In genomic region chr9:71614643-71615042, GRCm38 (mm10) we compare ENCODE assay signal across 8 mouse cellular contexts. TPM values are rescaled to one million over a fixed set of nuclear protein-coding genes. Genes with fewer than 3 reads are reported as not detected.
DNase-seq lines count a peak whose midpoint lies in the region; ATAC-seq and TF ChIP-seq lines count a peak whose summit lies in the region.

No protein-coding gene starts in this region.

- H3K36me3 ChIP-seq in heart, embryonic 11.5 days (ENCODE audit: control insufficient read depth, insufficient read depth, low read length), result no peaks in the 10 kb centered on the region
- H3K36me3 ChIP-seq in limb, embryonic 11.5 days (ENCODE audit: control insufficient read depth, insufficient read depth, low read length), result no peaks in the 10 kb centered on the region
- no peaks in the 10 kb centered on the region for H3K36me3 ChIP-seq in forebrain, embryonic 14.5 days (ENCODE audit: control insufficient read depth, insufficient read depth, low read length)

- no peak overlapping the region for H3K4me2 ChIP-seq in heart, embryonic 11.5 days
- H3K4me2 ChIP-seq in limb, embryonic 11.5 days (ENCODE audit: low read depth, severe bottlenecking), result no peak overlapping the region
- H3K4me2 ChIP-seq in forebrain, embryonic 14.5 days (ENCODE audit: low read length), result no peak overlapping the region

- no peaks in the 10 kb centered on the region for H3K9me3 ChIP-seq in heart, embryonic 11.5 days (replicated peaks; ENCODE audit: control insufficient read depth, low read length)
- no peaks in the 10 kb centered on the region for H3K9me3 ChIP-seq in limb, embryonic 11.5 days (ENCODE audit: control insufficient read depth, low read length)
- no peaks in the 10 kb centered on the region for H3K9me3 ChIP-seq in forebrain, embryonic 14.5 days (replicated peaks; ENCODE audit: control insufficient read depth, low read length)

- TF ChIP-seq POLR2A in brain, embryonic 14.5 days (IDR thresholded peaks at IDR 0.05; ENCODE audit: borderline replicate concordance, extremely low read depth, insufficient read depth, insufficient read length, poor library complexity, severe bottlenecking), result no peak

- peak; percentile 63; the same call in 1 of the 2 replicates for TF ChIP-seq CTCF in brain, embryonic 14.5 days (IDR thresholded peaks at IDR 0.05; ENCODE audit: borderline replicate concordance, extremely low read depth, insufficient read depth, insufficient read length)

- H3K27me3 ChIP-seq in heart, embryonic 11.5 days (ENCODE audit: control insufficient read depth, insufficient read depth, low read length), result no peaks in the 10 kb centered on the region
- no peaks in the 10 kb centered on the region for H3K27me3 ChIP-seq in limb, embryonic 11.5 days (ENCODE audit: control insufficient read depth, insufficient read depth, low read length)
- H3K27me3 ChIP-seq in forebrain, embryonic 14.5 days (replicated peaks; ENCODE audit: control insufficient read depth, insufficient read depth, low read length), result no peaks in the 10 kb centered on the region

- H3K27ac ChIP-seq in heart, embryonic 11.5 days (ENCODE audit: low read depth, low read length), result no peak overlapping the region
- H3K27ac ChIP-seq in limb, embryonic 11.5 days (replicated peaks; ENCODE audit: low read depth, low read length), result no peak overlapping the region
- H3K27ac ChIP-seq in forebrain, embryonic 14.5 days (ENCODE audit: low read depth, low read length), result no peak overlapping the region

- DNase-seq in heart, postnatal 10 days, result peak; percentile 58 to 81
- DNase-seq in right cerebral cortex, postnatal 4 days, result peak; percentile 67
- DNase-seq in right cerebral cortex, postnatal 25 days, result no peak
- DNase-seq in brain, embryonic 14.5 days (ENCODE audit: low read depth), result no peak
- DNase-seq in limb, embryonic 11.5 days (ENCODE audit: low spot score), result peak; percentile 73
- DNase-seq in thymus, postnatal 14 days, result peak; percentile 68
- no peak for DNase-seq in forebrain, embryonic 14.5 days (ENCODE audit: low spot score)

- H3K4me1 ChIP-seq in heart, embryonic 11.5 days (ENCODE audit: control insufficient read depth, insufficient read depth, low read length), result peaks cover 1% of the 10 kb centered on the region; the same call in 1 of the 2 replicates
- H3K4me1 ChIP-seq in limb, embryonic 11.5 days (ENCODE audit: control insufficient read depth, insufficient read depth, low read length), result 0 out of 2 replicates have a peak, but pooled peaks cover under 1% of the 10 kb centered on the region
- no peaks in the 10 kb centered on the region for H3K4me1 ChIP-seq in forebrain, embryonic 14.5 days (ENCODE audit: control insufficient read depth, insufficient read depth, low read length)

- no peak for ATAC-seq in heart, embryonic 11.5 days (replicated peaks; ENCODE audit: insufficient number of reproducible peaks, low FRiP score, low TSS enrichment)
- ATAC-seq in limb, embryonic 11.5 days (ENCODE audit: insufficient number of reproducible peaks, low FRiP score, low TSS enrichment, low read depth), result no peak
- ATAC-seq in forebrain, embryonic 14.5 days, result no peak

- H3K9ac ChIP-seq in heart, embryonic 11.5 days (ENCODE audit: low read depth, low read length), result no peak overlapping the region
- H3K9ac ChIP-seq in limb, embryonic 11.5 days (ENCODE audit: low read length), result no peak overlapping the region
- H3K9ac ChIP-seq in forebrain, embryonic 14.5 days (ENCODE audit: low read length), result no peak overlapping the region

- WGBS in heart, embryonic 11.5 days (ENCODE audit: insufficient replicate concordance), result 21% methylated on average over 2 of the region's 2 CpGs
- WGBS in limb, embryonic 11.5 days, result 28% methylated on average over 2 of the region's 2 CpGs
- 29% methylated on average over 2 of the region's 2 CpGs for WGBS in forebrain, embryonic 14.5 days

- H3K4me3 ChIP-seq in heart, embryonic 11.5 days (ENCODE audit: low read depth, low read length), result no peak overlapping the region
- no peak overlapping the region for H3K4me3 ChIP-seq in limb, embryonic 11.5 days (ENCODE audit: low read depth, low read length)
- no peak overlapping the region for H3K4me3 ChIP-seq in forebrain, embryonic 14.5 days (ENCODE audit: low read depth, low read length)

- intact Hi-C loops in heart, postnatal 10 days (cut with DNase I), result loop anchor here (5.0 kb wide), 1 partner anchor 132 kb away; no protein-coding TSS in a partner anchor

RNA-seq across cellular contexts. Expression of gene Myzap, which starts 22.5 kb away (rescaled TPM):
- total RNA-seq in heart, postnatal 10 days (2021), result 100 to 1,000 TPM; 325 to 374 TPM
- 51.3 and 58.0 TPM in 2 replicates for polyA plus RNA-seq in heart, embryonic 11.5 days (2014; fragmentation: Nextera tagmentation; extraction: Ambion mirVana)
- 2.4 and 2.9 TPM in 2 replicates for polyA plus RNA-seq in brain, embryonic 14.5 days (2012; rRNA removed)
- 6.6 and 8.0 TPM in 2 replicates for polyA plus RNA-seq in limb, embryonic 11.5 days (2014; fragmentation: Nextera tagmentation; extraction: Ambion mirVana)
- 2.6 and 3.4 TPM in 2 replicates for polyA plus RNA-seq in forebrain, embryonic 14.5 days (2014; fragmentation: Nextera tagmentation; extraction: Ambion mirVana)

Comparison
In these comparisons a context has a peak if more than half of its experiments do, and no peak if none do; other contexts are left out.
1. DNase-seq: peak in heart, postnatal 10 days (2 of 2), right cerebral cortex, postnatal 4 days (single experiment), limb, embryonic 11.5 days (single experiment) and thymus, postnatal 14 days (single experiment); none in right cerebral cortex, postnatal 25 days (single experiment), brain, embryonic 14.5 days (single experiment) and forebrain, embryonic 14.5 days (single experiment).